Mouse (Mus musculus) layer of hippocampus, adult 9-10 months (tissue): ENCODE measurements around the gene Gspt1.

ENCODE experiments used
- DNase-seq: peaks from one replicate; pipeline ENCODE4 v3.0.0; 2022; ENCODE audit warnings: low spot score

Gspt1 gene

GRCm38 (mm10) chr16:11202571-11203554, 51.3 kb downstream of the Gspt1 start, which contains the start of gene Rsl1d1:
Gene Rsl1d1 (minus strand): TSS chr16:11203331.
- peak; percentile 83 for DNase-seq

GRCm38 (mm10) chr16:11201740-11202394, 52.3 kb downstream of the Gspt1 start:
- DNase-seq, result no peak

GRCm38 (mm10) chr16:11200247-11200646, 53.9 kb downstream of the Gspt1 start:
- DNase-seq, result no peak

GRCm38 (mm10) chr16:11198467-11198866, 55.7 kb downstream of the Gspt1 start:
- no peak for DNase-seq

GRCm38 (mm10) chr16:11197052-11197451, 57.1 kb downstream of the Gspt1 start:
- no peak for DNase-seq

- no peak for DNase-seq
These were observed 60.9 kb downstream of the Gspt1 start for GRCm38 (mm10) chr16:11193231-11193630.

GRCm38 (mm10) chr16:11190150-11190549, 64.0 kb downstream of the Gspt1 start:
- no peak for DNase-seq

GRCm38 (mm10) chr16:11177404-11177803, 76.7 kb downstream of the Gspt1 start:
- no peak for DNase-seq

GRCm38 (mm10) chr16:11176884-11177244, 77.3 kb downstream of the Gspt1 start:
- no peak for DNase-seq

- peak; percentile 72 for DNase-seq
These were observed 77.8 kb downstream of the Gspt1 start, which contains the start of gene Zc3h7a for GRCm38 (mm10) chr16:11176208-11176883. Gene Zc3h7a (minus strand): TSS chr16:11176393.

GRCm38 (mm10) chr16:11175489-11176207, 78.5 kb downstream of the Gspt1 start:
- DNase-seq, result no peak

GRCm38 (mm10) chr16:11175100-11175488, 79.0 kb downstream of the Gspt1 start:
- DNase-seq, result no peak

GRCm38 (mm10) chr16:11174671-11175081, 79.4 kb downstream of the Gspt1 start:
- DNase-seq, result peak; percentile 60

GRCm38 (mm10) chr16:11171679-11172078, 82.4 kb downstream of the Gspt1 start:
- no peak for DNase-seq
